Mouse (Mus musculus): Measurements from ENCODE around the gene Snap25.

The Snap25 gene

GRCm38 (mm10) chr2:136713299-136713758 lies at the start of gene Snap25:
TSS of gene Snap25 (plus strand) at chr2:136713453.
- DNase-seq, result peak; percentile 90

GRCm38 (mm10) chr2:136666951-136667350 lies 46.3 kb upstream of the Snap25 start:
- no peak for DNase-seq

GRCm38 (mm10) chr2:136669183-136669582 lies 44.1 kb upstream of the Snap25 start:
- no peak for DNase-seq

GRCm38 (mm10) chr2:136669665-136670064 lies 43.6 kb upstream of the Snap25 start:
- DNase-seq, result no peak

- DNase-seq, result peak; percentile 80
These were observed 42.5 kb upstream of the Snap25 start for GRCm38 (mm10) chr2:136670539-136671271.

- peak; percentile 79 for DNase-seq
These were observed 39.0 kb upstream of the Snap25 start for GRCm38 (mm10) chr2:136674077-136674757.

- DNase-seq, result no peak
These were observed 37.1 kb upstream of the Snap25 start for GRCm38 (mm10) chr2:136676196-136676595.

GRCm38 (mm10) chr2:136676918-136677445 lies 36.3 kb upstream of the Snap25 start:
- no peak for DNase-seq

- DNase-seq, result peak; percentile 91
These were observed 34.7 kb upstream of the Snap25 start for GRCm38 (mm10) chr2:136678321-136679161.

- peak; percentile 73 for DNase-seq
These were observed 33.7 kb upstream of the Snap25 start for GRCm38 (mm10) chr2:136679280-136680221.

- no peak for DNase-seq
These were observed 30.9 kb upstream of the Snap25 start for GRCm38 (mm10) chr2:136682146-136682860.

GRCm38 (mm10) chr2:136686195-136686594 lies 27.1 kb upstream of the Snap25 start:
- peak; percentile 94 for DNase-seq

GRCm38 (mm10) chr2:136687316-136687715 lies 25.9 kb upstream of the Snap25 start:
- peak; percentile 56 for DNase-seq

GRCm38 (mm10) chr2:136689476-136689875 lies 23.8 kb upstream of the Snap25 start:
- DNase-seq, result no peak

GRCm38 (mm10) chr2:136691681-136692080 lies 21.6 kb upstream of the Snap25 start:
- no peak for DNase-seq

- DNase-seq, result no peak
These were observed 13.6 kb upstream of the Snap25 start for GRCm38 (mm10) chr2:136699429-136700227.

GRCm38 (mm10) chr2:136703376-136703775 lies 9.9 kb upstream of the Snap25 start:
- peak; percentile 79 for DNase-seq

GRCm38 (mm10) chr2:136711155-136711554 lies 2.1 kb upstream of the Snap25 start:
- DNase-seq, result no peak

- peak; percentile 78 for DNase-seq
These were observed 1.4 kb upstream of the Snap25 start for GRCm38 (mm10) chr2:136711746-136712440.

Data from cerebellum, adult 8-10 months (tissue).